Mouse (Mus musculus) frontal cortex, postnatal 36 days (tissue): ENCODE results near the gene Arl4a.
A peak's percentile ranks its signal among the peaks of the same experiment; 100 is the strongest.

ENCODE experiments used
- DNase-seq, 2 experiments: peaks; one replicate each; pipeline ENCODE4 v3.0.0; 2022; ENCODE audit warnings: low spot score in 2 of 2

Gene Arl4a

GRCm38 (mm10) chr12:40037876-40038463 lies at the start of gene Arl4a:
Arl4a (minus strand) TSS chr12:40038025.
- DNase-seq, result peak; percentile 85 to 92

GRCm38 (mm10) chr12:40085731-40086322 lies 48.0 kb upstream of the Arl4a start:
- peak; percentile 28 for DNase-seq

GRCm38 (mm10) chr12:40082453-40083238 lies 44.8 kb upstream of the Arl4a start:
- no peak for DNase-seq

- no peak for DNase-seq
Measured at GRCm38 (mm10) chr12:40082048-40082447, 44.2 kb upstream of the Arl4a start.

- DNase-seq, result no peak
Measured at GRCm38 (mm10) chr12:40073660-40074059, 35.8 kb upstream of the Arl4a start.

GRCm38 (mm10) chr12:40047024-40047423 lies 9.2 kb upstream of the Arl4a start:
- no peak for DNase-seq

- no peak for DNase-seq
Measured at GRCm38 (mm10) chr12:40043816-40044585, 6.2 kb upstream of the Arl4a start.

- peak; percentile 14 to 27 for DNase-seq
Measured at GRCm38 (mm10) chr12:40040067-40040466, 2.2 kb upstream of the Arl4a start.

GRCm38 (mm10) chr12:40037226-40037813 lies 505 bp downstream of the Arl4a start:
- peak; percentile 98 for DNase-seq

- DNase-seq, result peak in 1 of 2 experiments; percentile 6
Measured at GRCm38 (mm10) chr12:40036666-40037065, 1.2 kb downstream of the Arl4a start.

- no peak for DNase-seq
Measured at GRCm38 (mm10) chr12:40035506-40035905, 2.3 kb downstream of the Arl4a start.

- DNase-seq, result no peak
Measured at GRCm38 (mm10) chr12:40029201-40029600, 8.6 kb downstream of the Arl4a start.

GRCm38 (mm10) chr12:40027846-40028245 lies 10.0 kb downstream of the Arl4a start:
- DNase-seq, result no peak

GRCm38 (mm10) chr12:40027444-40027843 lies 10.4 kb downstream of the Arl4a start:
- no peak for DNase-seq

- DNase-seq, result no peak
Measured at GRCm38 (mm10) chr12:40023918-40024317, 13.9 kb downstream of the Arl4a start.

- DNase-seq, result no peak
Measured at GRCm38 (mm10) chr12:40023014-40023642, 14.7 kb downstream of the Arl4a start.

GRCm38 (mm10) chr12:40022344-40022743 lies 15.5 kb downstream of the Arl4a start:
- DNase-seq, result no peak

GRCm38 (mm10) chr12:40017955-40018505 lies 19.8 kb downstream of the Arl4a start:
- no peak for DNase-seq

GRCm38 (mm10) chr12:40016648-40017460 lies 21.0 kb downstream of the Arl4a start:
- peak; percentile 6 to 16 for DNase-seq

- no peak for DNase-seq
Measured at GRCm38 (mm10) chr12:40016068-40016467, 21.8 kb downstream of the Arl4a start.
